Mouse (Mus musculus) liver, adult 2 months (tissue): ENCODE measurements around the gene Myo7a.

Source experiments
- CTCF ChIP-seq: fragments of 200-500 bp; IDR thresholded peaks from 2 replicates; pipeline ENCODE4 v1.5.1; 2011; ENCODE audit warnings: low read depth, low read length, control low read depth
- POLR2A ChIP-seq: fragments of 200-500 bp; IDR thresholded peaks from 2 replicates; pipeline ENCODE4 v1.6.1; 2011; ENCODE audit warnings: low read length, control low read depth; ENCODE audit not compliant: insufficient read depth; ENCODE audit errors: extremely low read depth

- TF ChIP-seq CTCF, result no peak
- no peak for TF ChIP-seq POLR2A
Observed at GRCm38 (mm10) chr7:98119961-98120232, 573 bp upstream of the Myo7a start.
